Mouse (Mus musculus): Measurements from ENCODE around the gene Gm13691.
"Not testable (repeated sequence)": the region's sequence is repeated elsewhere in the genome, so short reads cannot be mapped to it uniquely, and the experiment has no call there.

The Gm13691 gene

DNA sequence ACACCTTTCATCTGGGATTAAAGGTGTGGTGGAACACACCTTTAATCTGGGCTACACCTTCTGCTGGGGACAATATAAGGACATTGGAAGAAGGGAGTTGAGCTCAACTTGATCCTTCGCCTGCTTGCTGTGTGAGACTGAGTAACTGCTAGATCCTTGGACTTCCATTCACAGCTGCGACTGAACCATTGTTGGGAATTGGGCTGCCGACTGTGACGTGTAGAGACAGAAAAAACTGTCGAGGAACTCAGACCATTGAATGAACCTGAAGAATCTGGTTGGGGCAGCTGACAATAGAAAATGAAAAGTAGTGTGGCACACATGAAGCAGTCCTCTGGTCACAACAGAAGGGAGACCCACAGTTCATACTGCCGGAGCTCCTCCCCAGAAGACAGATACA, at the start of gene Gm13691:
Gene Gm13691 (plus strand): TSS at position 301 of the 400 bp plus-strand sequence.
- DNase-seq (ENCODE audit: low spot score), result not testable (repeated sequence)

DNA sequence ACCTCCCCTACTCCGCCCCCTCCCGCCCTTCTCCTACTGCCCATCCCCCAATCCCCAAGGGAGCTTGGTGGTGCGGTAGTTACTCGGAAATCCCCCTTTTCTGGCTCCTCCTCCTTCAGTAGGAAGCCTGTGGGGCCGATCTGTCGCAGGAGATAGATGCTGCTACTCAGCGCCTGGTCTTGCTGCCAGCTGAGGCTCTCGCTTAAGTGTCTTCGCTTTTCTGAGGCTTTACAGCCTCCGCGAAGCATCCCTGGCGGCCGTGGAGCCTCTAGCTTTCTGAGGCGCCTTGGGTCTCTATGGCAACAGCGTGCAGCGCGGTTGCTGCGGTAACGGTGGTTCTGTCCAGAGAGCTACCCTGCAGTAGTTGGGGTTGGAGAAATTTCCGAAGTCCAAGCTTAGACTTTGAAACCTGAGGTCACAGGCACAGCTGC, 49.4 kb upstream of the Gm13691 start, which contains the start of gene Zswim2:
Gene Zswim2 (minus strand): TSS at position 298 of the 431 bp plus-strand sequence.
- peak; percentile 64 for DNase-seq (ENCODE audit: low spot score)

GRCm38 (mm10) chr2:83941378-83941777, 49.0 kb upstream of the Gm13691 start:
- no peak for DNase-seq (ENCODE audit: low spot score)

DNA sequence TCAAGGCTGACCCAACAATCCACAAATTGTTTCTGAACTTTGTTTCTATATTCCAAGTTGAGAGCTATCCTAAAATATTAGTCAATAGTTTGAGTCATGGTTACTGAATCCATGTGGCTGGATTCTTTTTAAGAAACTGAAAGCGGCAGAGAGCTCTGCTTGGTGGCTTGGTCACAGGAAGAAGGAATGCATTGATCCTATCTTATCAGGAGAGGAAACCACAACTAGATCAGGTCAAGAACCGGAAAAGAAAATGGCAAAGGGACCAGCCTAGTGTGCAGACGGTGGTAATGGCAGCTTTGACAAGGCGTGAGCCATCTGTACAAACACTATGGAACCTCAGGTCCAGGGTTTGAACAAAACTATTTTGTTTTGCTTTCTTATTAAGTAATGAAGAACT, 48.6 kb upstream of the Gm13691 start:
- DNase-seq (ENCODE audit: low spot score), result peak; percentile 3

DNA sequence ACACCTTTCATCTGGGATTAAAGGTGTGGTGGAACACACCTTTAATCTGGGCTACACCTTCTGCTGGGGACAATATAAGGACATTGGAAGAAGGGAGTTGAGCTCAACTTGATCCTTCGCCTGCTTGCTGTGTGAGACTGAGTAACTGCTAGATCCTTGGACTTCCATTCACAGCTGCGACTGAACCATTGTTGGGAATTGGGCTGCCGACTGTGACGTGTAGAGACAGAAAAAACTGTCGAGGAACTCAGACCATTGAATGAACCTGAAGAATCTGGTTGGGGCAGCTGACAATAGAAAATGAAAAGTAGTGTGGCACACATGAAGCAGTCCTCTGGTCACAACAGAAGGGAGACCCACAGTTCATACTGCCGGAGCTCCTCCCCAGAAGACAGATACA, 35.0 kb upstream of the Gm13691 start, which contains the start of gene Gm13698:
Gene Gm13698 (plus strand): TSS at position 301 of the 400 bp plus-strand sequence.
- DNase-seq (ENCODE audit: low spot score), result not testable (repeated sequence)

DNA sequence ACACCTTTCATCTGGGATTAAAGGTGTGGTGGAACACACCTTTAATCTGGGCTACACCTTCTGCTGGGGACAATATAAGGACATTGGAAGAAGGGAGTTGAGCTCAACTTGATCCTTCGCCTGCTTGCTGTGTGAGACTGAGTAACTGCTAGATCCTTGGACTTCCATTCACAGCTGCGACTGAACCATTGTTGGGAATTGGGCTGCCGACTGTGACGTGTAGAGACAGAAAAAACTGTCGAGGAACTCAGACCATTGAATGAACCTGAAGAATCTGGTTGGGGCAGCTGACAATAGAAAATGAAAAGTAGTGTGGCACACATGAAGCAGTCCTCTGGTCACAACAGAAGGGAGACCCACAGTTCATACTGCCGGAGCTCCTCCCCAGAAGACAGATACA, 29.1 kb upstream of the Gm13691 start, which contains the start of gene Gm13693:
Gene Gm13693 (plus strand): TSS at position 301 of the 400 bp plus-strand sequence.
- DNase-seq (ENCODE audit: low spot score), result not testable (repeated sequence)

DNA sequence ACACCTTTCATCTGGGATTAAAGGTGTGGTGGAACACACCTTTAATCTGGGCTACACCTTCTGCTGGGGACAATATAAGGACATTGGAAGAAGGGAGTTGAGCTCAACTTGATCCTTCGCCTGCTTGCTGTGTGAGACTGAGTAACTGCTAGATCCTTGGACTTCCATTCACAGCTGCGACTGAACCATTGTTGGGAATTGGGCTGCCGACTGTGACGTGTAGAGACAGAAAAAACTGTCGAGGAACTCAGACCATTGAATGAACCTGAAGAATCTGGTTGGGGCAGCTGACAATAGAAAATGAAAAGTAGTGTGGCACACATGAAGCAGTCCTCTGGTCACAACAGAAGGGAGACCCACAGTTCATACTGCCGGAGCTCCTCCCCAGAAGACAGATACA, 23.3 kb upstream of the Gm13691 start, which contains the start of gene Gm13695:
Gene Gm13695 (plus strand): TSS at position 301 of the 400 bp plus-strand sequence.
- DNase-seq (ENCODE audit: low spot score), result not testable (repeated sequence)

GRCm38 (mm10) chr2:83972823-83973222, 17.5 kb upstream of the Gm13691 start, which contains the start of gene Gm13696:
Gm13696 (plus strand) TSS chr2:83973123.
- not testable (repeated sequence) for DNase-seq (ENCODE audit: low spot score)

DNA sequence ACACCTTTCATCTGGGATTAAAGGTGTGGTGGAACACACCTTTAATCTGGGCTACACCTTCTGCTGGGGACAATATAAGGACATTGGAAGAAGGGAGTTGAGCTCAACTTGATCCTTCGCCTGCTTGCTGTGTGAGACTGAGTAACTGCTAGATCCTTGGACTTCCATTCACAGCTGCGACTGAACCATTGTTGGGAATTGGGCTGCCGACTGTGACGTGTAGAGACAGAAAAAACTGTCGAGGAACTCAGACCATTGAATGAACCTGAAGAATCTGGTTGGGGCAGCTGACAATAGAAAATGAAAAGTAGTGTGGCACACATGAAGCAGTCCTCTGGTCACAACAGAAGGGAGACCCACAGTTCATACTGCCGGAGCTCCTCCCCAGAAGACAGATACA, 11.7 kb upstream of the Gm13691 start, which contains the start of gene Gm13694:
Gene Gm13694 (plus strand): TSS at position 301 of the 400 bp plus-strand sequence.
- not testable (repeated sequence) for DNase-seq (ENCODE audit: low spot score)

- not testable (repeated sequence) for DNase-seq (ENCODE audit: low spot score)
Observed at GRCm38 (mm10) chr2:83984443-83984842, 5.9 kb upstream of the Gm13691 start, which contains the start of gene Gm13697. Gm13697 (plus strand) TSS chr2:83984743.

- not testable (repeated sequence) for DNase-seq (ENCODE audit: low spot score)
Observed at GRCm38 (mm10) chr2:83993639-83994255, 3.4 kb downstream of the Gm13691 start.

DNA sequence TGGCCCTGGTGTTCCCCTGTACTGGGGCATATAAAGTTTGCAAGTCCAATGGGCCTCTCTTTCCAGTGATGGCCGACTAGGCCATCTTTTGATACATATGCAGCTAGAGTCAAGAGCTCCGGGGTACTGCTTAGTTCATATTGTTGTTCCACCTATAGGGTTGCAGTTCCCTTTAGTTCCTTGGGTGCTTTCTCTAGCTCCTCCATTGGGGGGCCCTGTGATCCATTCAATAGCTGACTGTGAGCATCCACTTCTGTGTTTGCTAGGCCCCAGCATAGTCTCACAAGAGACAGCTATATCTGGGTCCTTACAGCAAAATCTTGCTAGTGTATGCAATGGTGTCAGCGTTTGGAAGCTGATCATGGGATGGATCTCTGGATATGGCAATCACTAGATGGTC, 4.2 kb downstream of the Gm13691 start:
- not testable (repeated sequence) for DNase-seq (ENCODE audit: low spot score)

GRCm38 (mm10) chr2:84008913-84009312, 18.6 kb downstream of the Gm13691 start:
- DNase-seq (ENCODE audit: low spot score), result no peak

DNA sequence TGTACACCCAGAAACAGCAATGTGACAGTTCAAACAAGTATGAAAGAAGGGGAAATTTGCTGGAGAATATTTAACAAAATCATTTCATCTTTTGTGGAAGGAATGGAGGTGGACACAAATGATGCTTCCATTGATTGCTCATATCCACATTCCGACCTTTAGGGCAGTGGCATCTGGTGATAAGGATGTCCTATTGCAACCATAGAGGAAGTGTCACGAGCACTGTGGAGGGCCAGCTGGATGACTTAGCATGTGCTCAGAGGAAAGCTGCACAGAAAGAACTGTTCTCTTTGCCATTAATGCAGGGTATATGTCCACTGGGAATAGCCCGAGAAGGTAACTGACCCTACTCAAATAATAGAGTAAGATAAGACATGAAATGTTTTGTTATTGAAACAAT, 19.5 kb downstream of the Gm13691 start:
- DNase-seq (ENCODE audit: low spot score), result no peak

- no peak for DNase-seq (ENCODE audit: low spot score)
Observed at GRCm38 (mm10) chr2:84014572-84014971, 24.2 kb downstream of the Gm13691 start.

DNA sequence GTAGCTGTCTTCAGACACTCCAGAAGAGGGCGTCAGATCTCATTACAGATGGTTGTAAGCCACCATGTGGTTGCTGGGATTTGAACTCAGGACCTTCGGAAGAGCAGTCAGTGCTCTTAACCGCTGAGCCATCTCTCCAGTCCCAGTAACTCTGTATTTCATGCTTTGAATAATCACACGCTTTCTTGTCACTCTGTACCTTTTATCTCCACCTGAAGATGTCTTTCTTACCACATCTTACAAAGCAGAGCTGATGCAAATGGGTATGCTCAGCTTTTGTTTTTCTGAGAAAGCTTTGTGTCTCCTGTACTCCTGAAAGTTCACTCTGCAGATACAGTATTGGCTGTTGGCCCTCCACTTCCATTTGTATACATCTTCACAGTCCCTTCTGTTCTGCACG, 25.9 kb downstream of the Gm13691 start:
- DNase-seq (ENCODE audit: low spot score), result not testable (repeated sequence)

DNA sequence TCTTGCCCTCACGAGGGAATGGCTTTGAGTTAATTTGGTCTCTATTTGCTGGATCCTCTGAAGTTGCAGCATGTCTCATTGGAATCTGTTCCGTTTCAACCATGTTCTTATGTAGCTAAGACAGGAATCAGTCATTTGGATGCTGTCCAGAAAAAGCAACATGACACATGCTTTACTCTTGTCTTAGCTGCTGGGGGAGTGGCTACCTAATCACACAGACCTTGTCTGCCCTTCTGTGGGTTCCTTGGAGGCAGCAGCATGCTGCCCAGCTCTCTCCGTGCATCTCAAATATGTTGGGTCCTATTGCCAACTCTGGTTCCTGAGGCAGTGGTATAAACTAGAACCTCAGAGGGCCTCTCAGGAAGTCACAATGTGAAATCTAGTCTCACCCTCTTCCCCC, 28.0 kb downstream of the Gm13691 start:
- DNase-seq (ENCODE audit: low spot score), result no peak

DNA sequence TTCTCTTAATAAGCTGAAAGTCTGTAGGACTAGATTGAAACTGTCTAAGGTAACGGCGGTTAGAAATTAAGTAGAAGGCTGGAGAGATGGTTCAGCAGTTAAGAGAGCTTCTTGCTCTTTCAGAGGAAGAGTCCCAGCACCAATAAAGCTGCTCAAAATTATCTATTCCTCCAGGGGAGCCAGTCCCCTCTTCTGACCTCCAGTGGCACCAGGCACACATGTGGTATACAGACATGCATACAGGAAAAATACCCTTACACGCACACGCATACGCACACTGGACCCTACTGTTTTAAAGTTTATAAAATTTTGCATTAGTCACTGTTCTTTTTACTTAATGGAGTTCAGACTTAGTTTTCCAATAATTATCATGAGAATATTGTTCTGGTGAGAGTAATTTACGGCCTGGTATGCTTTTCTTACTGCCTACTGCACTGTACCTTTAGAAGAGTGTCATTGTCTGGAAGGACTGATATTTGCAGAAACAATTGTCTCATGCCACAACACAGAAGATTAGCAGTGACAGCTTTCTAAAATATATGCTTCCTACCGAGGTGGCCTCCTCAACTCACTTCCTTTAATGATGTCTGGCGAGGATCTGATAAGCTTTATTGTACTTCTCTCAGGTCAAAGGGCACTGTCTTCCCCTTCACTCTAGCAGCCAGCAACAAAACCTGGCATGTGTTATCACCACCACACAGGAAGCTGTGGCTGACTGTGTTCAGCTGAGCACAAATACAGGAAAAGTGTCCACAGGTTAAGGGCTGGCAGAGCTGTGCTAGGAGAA, 29.4 kb downstream of the Gm13691 start:
- no peak for DNase-seq (ENCODE audit: low spot score)

DNA sequence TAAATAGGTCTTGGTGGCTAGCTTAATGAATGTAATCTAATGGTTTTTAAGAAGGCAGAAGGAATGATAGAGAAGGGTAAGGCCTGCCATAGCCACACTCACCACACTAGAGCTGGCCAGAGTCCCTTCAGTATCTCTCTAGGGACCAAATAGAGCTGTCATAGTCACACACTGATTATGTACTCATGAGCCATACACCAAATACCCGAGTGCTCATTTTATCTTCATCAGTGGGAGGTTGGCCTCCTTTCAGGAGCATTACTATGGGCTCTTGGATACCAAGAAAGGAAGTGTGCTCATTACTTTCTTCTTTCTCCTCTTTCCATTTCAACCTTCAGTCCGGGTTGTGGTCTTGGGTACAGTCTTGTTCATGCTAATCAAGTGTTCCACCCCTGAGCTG, 31.6 kb downstream of the Gm13691 start:
- DNase-seq (ENCODE audit: low spot score), result no peak

- DNase-seq (ENCODE audit: low spot score), result no peak
Observed at GRCm38 (mm10) chr2:84022905-84023304, 32.6 kb downstream of the Gm13691 start.

DNA sequence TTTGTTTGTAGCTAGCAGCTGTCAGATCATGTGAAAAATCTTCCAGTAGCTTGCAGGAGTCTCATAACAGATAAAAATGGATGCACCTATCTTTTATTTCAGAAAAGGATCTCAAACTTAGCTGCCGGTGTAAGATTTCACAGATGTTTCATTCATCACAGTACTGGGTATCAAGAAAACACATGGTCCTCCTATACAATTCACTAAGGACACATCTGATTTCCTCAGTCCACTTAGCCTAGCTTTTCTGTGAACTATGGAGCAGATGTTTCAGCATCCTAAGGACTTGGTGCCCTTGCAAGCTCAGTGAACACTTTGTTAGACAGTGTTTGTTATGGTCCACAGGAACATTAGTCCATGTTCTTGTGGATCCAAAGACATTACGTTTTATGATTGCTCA, 33.0 kb downstream of the Gm13691 start:
- no peak for DNase-seq (ENCODE audit: low spot score)

- no peak for DNase-seq (ENCODE audit: low spot score)
Observed at GRCm38 (mm10) chr2:84025217-84025616, 34.9 kb downstream of the Gm13691 start.

- no peak for DNase-seq (ENCODE audit: low spot score)
Observed at GRCm38 (mm10) chr2:84032505-84032904, 42.2 kb downstream of the Gm13691 start.

Data from MN1 (cell line).